Mouse (Mus musculus) small intestine, adult 2 months (tissue): Measurements from ENCODE around the gene Epn2. TPM values are rescaled to one million over a fixed set of nuclear protein-coding genes. Genes with fewer than 3 reads are reported as not detected.

Experiments used
- H3K27ac ChIP-seq: fragments of 200-500 bp; 2 replicates; pipeline ENCODE4 v1.5.1; 2012; ENCODE audit warnings: low read depth, low read length, control low read depth, inconsistent platforms; ENCODE audit not compliant: insufficient read depth
- H3K27me3 ChIP-seq: fragments of 200-500 bp; 2 replicates; pipeline ENCODE4 v1.6.1; 2012; ENCODE audit warnings: mild to moderate bottlenecking, moderate library complexity, low read length, inconsistent platforms; ENCODE audit not compliant: control insufficient read depth, insufficient read depth
- H3K36me3 ChIP-seq: fragments of 200-500 bp; 2 replicates; pipeline ENCODE4 v1.6.1; 2012; ENCODE audit warnings: mild to moderate bottlenecking, low read length, control low read depth, inconsistent platforms; ENCODE audit not compliant: control insufficient read depth, insufficient read depth
- H3K4me1 ChIP-seq: fragments of 200-500 bp; 2 replicates; pipeline ENCODE4 v1.6.1; 2012; ENCODE audit warnings: low read length, inconsistent platforms, mixed read lengths; ENCODE audit not compliant: control insufficient read depth, insufficient read depth, insufficient read length
- H3K4me3 ChIP-seq: fragments of 200-500 bp; 2 replicates; pipeline ENCODE4 v1.5.1; 2012; ENCODE audit warnings: low read depth, mild to moderate bottlenecking, control low read depth, inconsistent platforms, low read length, moderate library complexity
- CTCF ChIP-seq: fragments of 200-500 bp; IDR thresholded peaks from 2 replicates; pipeline ENCODE4 v1.5.1; 2012; ENCODE audit warnings: low read depth, mild to moderate bottlenecking, control low read depth, inconsistent platforms, low read length, moderate library complexity, mixed read lengths; ENCODE audit not compliant: insufficient replicate concordance, insufficient read length; ENCODE audit errors: extremely low read depth
- POLR2A ChIP-seq: fragments of 200-500 bp; IDR thresholded peaks from 2 replicates; pipeline ENCODE4 v1.6.1; 2012; ENCODE audit warnings: low read depth, mild to moderate bottlenecking, control low read depth, inconsistent platforms, low read length, moderate library complexity
- WGBS: fragments of 180-500 bp; shearing (Covaris S2); methylation state at CpG from one replicate; pipeline ENCODE4 v1.1.7; 2018; 5-methylcytosine and 5-hydroxymethylcytosine counted together
- polyA plus RNA-seq: library from polyadenylated mRNA; depleted of rRNA; stranded (reverse); fragments of >200 nt; gene quantifications from 2 replicates; pipeline ENCODE4 v1.2.3, GENCODE M21; 2012

Epn2 gene
- polyA plus RNA-seq, 1 experiment, result 7.9 TPM

DNA sequence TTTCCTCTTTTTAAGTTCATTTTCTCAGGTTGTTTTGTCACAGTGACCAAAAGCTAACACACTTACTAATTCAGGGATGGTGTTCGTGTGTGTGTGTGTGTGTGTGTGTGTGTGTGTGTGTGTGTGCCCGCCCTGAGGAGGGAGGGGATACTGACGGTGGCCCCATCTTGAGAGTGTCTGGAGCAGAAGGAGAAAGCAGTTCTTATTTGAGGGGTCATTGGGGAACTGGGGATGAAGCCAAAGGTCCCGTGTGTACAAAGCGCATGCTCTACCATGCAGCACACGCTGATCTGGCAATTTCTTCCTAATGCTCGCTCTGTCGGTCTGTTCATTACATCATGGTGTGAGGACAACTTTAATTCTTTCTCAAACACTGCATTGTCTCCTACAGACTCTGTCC, 39.1 kb upstream of the Epn2 start:
- Histone ChIP-seq H3K4me1 (peaks cover 6% of the 10 kb centered on the region; the same call in 1 of the 2 replicates), H3K36me3 (no peaks in the 10 kb centered on the region), H3K27me3 (no peaks in the 10 kb centered on the region), H3K27ac (peak overlapping the region; percentile 28; the same call in 1 of the 2 replicates), H3K4me3 (no peak overlapping the region)
- WGBS, result 86% methylated on average over 8 of the region's 8 CpGs
- TF ChIP-seq POLR2A (no peak), CTCF (no peak)

DNA sequence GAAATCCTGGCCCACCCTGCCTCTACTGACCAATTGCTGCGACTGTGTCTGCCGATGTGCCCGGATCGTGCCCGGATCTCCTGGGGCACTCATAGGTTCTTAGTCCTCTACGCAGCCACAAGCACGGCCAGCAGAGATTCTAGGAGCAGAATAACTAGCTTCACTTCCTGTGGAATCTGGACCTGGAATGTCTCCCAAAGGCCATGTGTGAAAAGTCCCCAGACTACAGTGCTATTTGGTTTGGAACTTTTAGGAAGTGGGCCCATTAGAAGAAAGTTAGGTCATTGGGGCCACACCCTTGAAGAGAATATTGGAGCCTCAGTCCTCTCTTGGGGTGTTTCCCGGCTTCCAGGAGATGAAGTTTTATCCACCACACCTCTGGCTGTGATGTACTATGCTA, 38.6 kb upstream of the Epn2 start:
- no peaks in the 10 kb centered on the region for H3K36me3 ChIP-seq
- no peak overlapping the region for H3K4me3 ChIP-seq
- TF ChIP-seq POLR2A (no peak), CTCF (no peak)
- WGBS, result 80% methylated on average over 8 of the region's 8 CpGs
- H3K27me3 ChIP-seq, result no peaks in the 10 kb centered on the region
- H3K4me1 ChIP-seq, result peaks cover 6% of the 10 kb centered on the region; the same call in 1 of the 2 replicates
- H3K27ac ChIP-seq, result peak overlapping the region; percentile 28; the same call in 1 of the 2 replicates

DNA sequence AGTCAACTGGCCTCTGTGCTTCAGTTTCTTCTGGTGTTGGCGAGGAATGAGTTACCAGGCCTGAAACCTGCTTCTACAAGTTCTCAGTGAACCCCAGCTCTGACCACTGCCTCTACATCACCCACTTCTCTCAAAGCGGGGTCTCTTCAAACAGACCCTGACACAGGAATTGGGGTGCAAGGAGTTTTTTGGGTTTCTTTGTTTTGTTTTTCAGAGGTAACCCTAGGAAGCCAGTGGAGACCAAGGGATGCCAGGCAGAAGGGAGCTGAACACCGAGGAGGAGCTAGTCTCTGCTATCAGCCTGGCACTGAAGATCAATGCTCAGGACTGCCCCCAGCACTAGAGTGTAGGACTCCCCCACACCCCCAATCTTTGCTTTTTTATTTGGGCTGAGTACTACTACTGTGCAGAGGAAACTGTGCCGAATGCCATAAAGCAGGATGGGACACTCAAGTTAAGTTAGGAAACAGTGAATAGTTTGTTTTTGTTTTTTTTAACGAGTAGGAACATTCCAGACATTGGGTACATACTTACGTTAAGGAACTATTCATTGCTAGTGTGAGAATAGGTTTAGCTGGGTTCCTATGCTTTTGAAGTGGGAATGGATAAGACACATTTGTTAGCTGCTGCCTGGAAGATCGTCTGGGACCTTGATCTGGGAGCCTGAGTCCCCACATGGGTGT, 37.9 kb upstream of the Epn2 start:
- no peak overlapping the region for H3K4me3 ChIP-seq
- no peaks in the 10 kb centered on the region for H3K27me3 ChIP-seq
- 73% methylated on average over 7 of the region's 7 CpGs for WGBS
- H3K27ac ChIP-seq, result peak overlapping the region; percentile 57
- peaks cover 6% of the 10 kb centered on the region; the same call in 1 of the 2 replicates for H3K4me1 ChIP-seq
- H3K36me3 ChIP-seq, result no peaks in the 10 kb centered on the region
- TF ChIP-seq CTCF, result no peak
- TF ChIP-seq POLR2A, result no peak

DNA sequence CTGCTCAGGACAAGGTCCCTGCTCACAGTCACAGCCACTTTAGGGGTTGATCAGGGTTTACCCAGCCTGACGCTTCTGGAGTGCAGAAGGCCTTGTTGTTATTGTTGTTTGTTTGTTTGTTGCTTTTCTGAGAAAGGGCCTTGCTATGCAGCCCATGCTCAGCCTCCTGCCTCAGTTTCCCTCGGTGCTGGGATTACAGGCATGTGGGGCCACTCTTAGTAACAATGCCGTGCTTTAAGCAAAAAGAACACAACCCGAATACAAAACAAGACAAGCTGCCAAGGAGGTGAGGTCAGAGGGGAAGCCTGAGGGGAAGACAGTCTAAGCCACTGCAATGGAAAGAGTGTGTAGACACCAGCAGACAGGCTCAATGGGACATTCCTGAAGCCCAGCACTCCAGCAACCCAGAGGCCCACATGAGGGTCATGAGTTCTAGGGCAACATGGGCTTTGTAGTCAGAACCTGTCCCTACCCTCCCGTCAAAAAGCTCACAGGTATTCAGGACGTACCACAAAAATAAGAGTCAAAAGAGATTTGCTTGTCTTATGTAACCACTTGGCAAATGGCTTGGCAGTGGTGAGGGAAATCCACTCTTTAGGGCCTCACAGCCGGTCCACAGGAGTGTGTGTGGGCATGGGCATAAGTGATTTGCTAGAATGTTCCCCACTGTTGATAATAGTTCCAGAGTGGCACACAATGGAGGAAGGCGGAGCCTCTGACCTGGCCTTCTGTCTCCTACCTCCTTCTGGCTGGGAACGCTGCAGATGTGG, 37.2 kb upstream of the Epn2 start:
- Histone ChIP-seq H3K27me3 (no peaks in the 10 kb centered on the region), H3K27ac (peak overlapping the region; percentile 57), H3K4me1 (peaks cover 6% of the 10 kb centered on the region; the same call in 1 of the 2 replicates), H3K4me3 (no peak overlapping the region), H3K36me3 (no peaks in the 10 kb centered on the region)
- 72% methylated on average over 9 of the region's 9 CpGs for WGBS
- no peak for TF ChIP-seq POLR2A
- TF ChIP-seq CTCF, result no peak

DNA sequence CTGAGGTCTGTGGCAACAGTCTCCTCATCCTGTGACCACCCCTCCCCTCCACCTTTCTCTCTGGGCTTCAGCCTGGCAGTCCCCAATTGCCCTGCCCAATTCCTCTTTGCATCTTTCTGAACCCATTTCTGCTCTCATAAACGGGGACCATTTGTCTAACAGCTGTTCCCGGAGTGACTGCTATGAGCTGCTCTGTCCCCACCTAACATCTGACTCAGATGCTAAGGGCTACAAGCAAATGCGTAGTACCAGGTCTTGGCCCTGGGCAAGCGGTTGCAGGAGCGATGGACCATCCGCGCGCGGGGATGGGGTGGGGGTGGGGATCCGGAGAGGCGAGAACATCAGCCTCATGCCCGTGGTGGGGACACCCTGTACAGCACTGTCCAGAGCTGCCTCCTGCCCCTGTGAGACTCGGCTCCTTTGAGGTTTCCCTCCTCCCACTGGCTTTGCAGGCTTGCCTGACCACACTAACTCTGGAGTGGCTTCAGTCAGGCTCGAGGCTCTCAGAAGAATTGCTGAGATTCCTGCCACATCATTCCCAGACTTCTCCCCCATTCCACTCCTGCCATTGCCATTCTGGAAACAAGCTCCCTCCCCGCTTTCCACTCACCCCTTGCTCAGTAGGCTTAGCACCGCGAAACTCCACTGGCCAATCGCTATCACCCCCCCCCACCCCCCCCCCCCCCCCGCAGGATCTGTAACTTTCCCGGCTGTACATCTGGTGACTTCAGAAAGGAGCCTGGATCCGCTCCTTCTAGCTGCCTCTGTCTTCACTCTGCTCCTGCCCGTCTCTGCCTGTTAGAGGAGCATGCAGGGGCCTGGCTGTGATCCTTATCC, 36.4 kb upstream of the Epn2 start:
- H3K27ac ChIP-seq, result peak overlapping the region; percentile 58
- peaks cover 6% of the 10 kb centered on the region; the same call in 1 of the 2 replicates for H3K4me1 ChIP-seq
- no peaks in the 10 kb centered on the region for H3K27me3 ChIP-seq
- H3K36me3 ChIP-seq, result no peaks in the 10 kb centered on the region
- TF ChIP-seq POLR2A (no peak), CTCF (no peak)
- no peak overlapping the region for H3K4me3 ChIP-seq
- WGBS, result 30% methylated on average over 20 of the region's 22 CpGs

DNA sequence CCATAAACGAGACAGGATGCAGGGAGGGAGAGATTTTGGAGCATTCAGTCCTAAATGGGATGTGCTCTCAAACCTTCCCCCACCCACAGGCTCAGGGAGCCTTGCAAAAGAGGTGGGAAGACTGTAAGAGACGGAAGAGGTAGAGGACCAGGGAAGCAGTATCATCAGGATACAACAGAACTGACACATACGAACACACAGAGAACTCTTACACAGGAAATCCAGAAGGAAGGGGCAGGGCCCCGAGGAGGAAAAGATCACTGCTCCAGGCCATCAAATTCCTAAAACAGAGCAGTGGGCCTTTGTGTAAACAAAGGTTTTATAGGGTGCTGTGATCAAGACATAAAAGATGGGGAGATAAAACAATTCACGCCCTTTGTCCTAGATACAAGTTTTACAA, 34.9 kb upstream of the Epn2 start:
- Histone ChIP-seq H3K4me3 (no peak overlapping the region), H3K27ac (no peak overlapping the region), H3K27me3 (no peaks in the 10 kb centered on the region), H3K36me3 (no peaks in the 10 kb centered on the region), H3K4me1 (peaks cover 2% of the 10 kb centered on the region; the same call in 1 of the 2 replicates)
- WGBS, result 44% methylated on average over 5 of the region's 5 CpGs
- TF ChIP-seq CTCF, result no peak
- no peak for TF ChIP-seq POLR2A
